Mouse (Mus musculus): ENCODE data around the gene Serpinb3b.
A peak's percentile ranks its signal among the peaks of the same experiment; 100 is the strongest.
"Not testable (repeated sequence)": the region's sequence is repeated elsewhere in the genome, so short reads cannot be mapped to it uniquely, and the experiment has no call there.

The Serpinb3b gene

DNA sequence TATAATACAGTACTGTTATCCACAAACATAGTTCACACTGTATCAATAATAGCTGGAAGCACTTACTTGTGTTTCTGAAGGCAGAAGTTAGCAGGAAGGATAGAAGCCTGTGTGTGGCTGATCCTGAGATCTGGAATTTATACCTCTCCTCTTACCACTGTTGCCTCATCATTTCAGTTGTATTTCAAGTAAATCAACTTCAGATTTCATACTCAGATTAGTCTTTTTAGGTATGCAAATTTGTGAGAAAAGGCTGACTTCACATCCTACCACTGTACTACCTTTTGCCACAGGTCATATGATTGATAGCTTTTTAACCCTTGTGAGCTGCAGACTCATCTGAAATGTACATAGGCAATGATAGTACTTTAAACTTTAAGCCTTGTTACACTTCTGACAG is at the start of gene Serpinb3b, which contains the start of gene Serpinb3c:
Gene Serpinb3b, minus strand, starts transcription at position 101 of the 400 bp plus-strand sequence.
Gene Serpinb3c, minus strand, starts transcription at position 111 of the 400 bp plus-strand sequence.
- not testable (repeated sequence) for DNase-seq (ENCODE audit: low spot score in 2 of 2)

DNA sequence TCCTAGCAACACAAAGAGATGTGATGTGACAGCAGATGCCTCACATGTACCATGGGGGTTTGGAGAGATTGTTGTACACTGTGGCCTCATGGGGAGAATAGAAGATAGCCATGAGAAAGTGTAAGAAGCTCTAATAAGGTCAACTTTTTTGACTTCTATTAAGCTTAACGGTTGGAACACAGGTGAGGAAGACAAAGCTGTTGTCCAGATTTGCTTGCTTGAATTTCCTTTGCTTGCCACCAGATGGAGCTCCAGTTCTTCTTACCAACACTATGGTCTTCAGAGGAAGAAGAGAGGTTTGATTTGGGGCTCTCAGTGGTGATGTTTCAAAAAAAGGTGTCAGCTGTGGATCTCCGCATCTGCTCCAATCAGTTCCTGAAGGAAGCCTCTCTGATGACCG is 35.0 kb downstream of the Serpinb3b start:
- DNase-seq (ENCODE audit: low spot score in 2 of 2) = peak; percentile 20 to 24

- not testable (repeated sequence) for DNase-seq (ENCODE audit: low spot score in 2 of 2)
Measured at GRCm38 (mm10) chr1:107217276-107217675, 60.9 kb downstream of the Serpinb3b start.

DNA sequence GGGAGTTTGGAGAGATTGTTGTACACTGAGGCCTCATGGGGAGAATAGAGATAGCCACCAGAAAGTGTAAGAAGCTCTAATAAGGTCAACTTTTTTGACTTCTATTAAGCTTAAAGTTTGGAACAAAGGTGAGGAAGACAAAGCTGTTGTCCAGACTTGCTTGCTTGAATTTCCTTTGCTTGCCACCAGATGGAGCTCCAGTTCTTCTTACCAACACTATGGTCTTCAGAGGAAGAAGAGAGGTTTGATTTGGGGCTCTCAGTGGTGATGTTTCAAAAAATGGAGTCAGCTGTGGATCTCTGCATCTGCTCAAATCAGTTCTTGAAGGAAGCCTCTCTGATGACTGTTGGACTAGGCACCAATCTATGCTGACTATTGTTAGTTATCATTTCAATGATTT is 150.7 kb downstream of the Serpinb3b start:
- peak; percentile 25 to 34 for DNase-seq (ENCODE audit: low spot score in 2 of 2)

All from right cerebral cortex, postnatal 10 days (tissue).